Mouse (Mus musculus) kidney, postnatal 14 days (tissue): ENCODE measurements at regions not wholly inside any gene's neighbourhood (a gene's known extent, or its start where the extent isn't known, plus 50 kb on each side); places are given as distances from the start of the nearest gene placed in this dataset.

Experiments used
- DNase-seq: peaks from one replicate; pipeline ENCODE4 v3.0.0; 2022; ENCODE audit warnings: mixed read lengths

- no peak for DNase-seq
Measured at GRCm38 (mm10) chr8:10708509-10708908, 299.7 kb downstream of the Irs2 start.

GRCm38 (mm10) chr8:10707122-10707521 is 301.1 kb downstream of the Irs2 start:
- DNase-seq, result no peak

- DNase-seq, result no peak
Measured at GRCm38 (mm10) chr8:10705909-10706308, 302.3 kb downstream of the Irs2 start.

- no peak for DNase-seq
Measured at GRCm38 (mm10) chr8:10702755-10703154, 305.5 kb downstream of the Irs2 start.

GRCm38 (mm10) chr8:10702248-10702647 is 306.0 kb downstream of the Irs2 start:
- no peak for DNase-seq

- DNase-seq, result no peak
Measured at GRCm38 (mm10) chr8:10701648-10702061, 306.6 kb downstream of the Irs2 start.

- no peak for DNase-seq
Measured at GRCm38 (mm10) chr8:10701226-10701625, 307.0 kb downstream of the Irs2 start.

- DNase-seq, result no peak
Measured at GRCm38 (mm10) chr8:10699669-10700068, 308.6 kb downstream of the Irs2 start.

- DNase-seq, result no peak
Measured at GRCm38 (mm10) chr8:10695181-10695580, 313.1 kb downstream of the Irs2 start.

- no peak for DNase-seq
Measured at GRCm38 (mm10) chr8:10690659-10691058, 317.6 kb downstream of the Irs2 start.

GRCm38 (mm10) chr8:10689881-10690280 is 318.4 kb downstream of the Irs2 start:
- DNase-seq, result no peak

- no peak for DNase-seq
Measured at GRCm38 (mm10) chr8:10687867-10688561, 320.2 kb downstream of the Irs2 start.
